Mouse (Mus musculus) intestine, embryonic 14.5 days (tissue): Measurements from ENCODE around the gene Tmem39a. TPM values are rescaled to one million over a fixed set of nuclear protein-coding genes. Genes with fewer than 3 reads are reported as not detected.

Experiments
- ATAC-seq: fragments of 200-750 bp; cut with Nextera tagmentation; replicated peaks from 2 replicates; pipeline ENCODE4 v1.8.0; 2017; ENCODE audit warnings: low read depth, moderate number of reproducible peaks, moderate TSS enrichment, moderate library complexity; ENCODE audit not compliant: low FRiP score, low TSS enrichment
- DNase-seq: peaks from one replicate; pipeline ENCODE4 v3.0.0-alpha.2; 2018; ENCODE audit warnings: low spot score
- H3K27ac ChIP-seq: fragments of 300-500 bp; sonication (generic); 2 replicates; pipeline ENCODE4 v1.5.1; 2014; ENCODE audit warnings: low read depth, mild to moderate bottlenecking, control low read depth
- H3K27me3 ChIP-seq: fragments of 300-500 bp; sonication (generic); replicated peaks from 2 replicates; pipeline ENCODE4 v1.6.1; 2014; ENCODE audit warnings: low read length, control low read depth; ENCODE audit not compliant: control insufficient read depth, insufficient read depth
- H3K36me3 ChIP-seq: fragments of 300-500 bp; sonication (generic); 2 replicates; pipeline ENCODE4 v1.6.1; 2014; ENCODE audit warnings: low read length, control low read depth; ENCODE audit not compliant: control insufficient read depth, insufficient read depth
- H3K4me1 ChIP-seq: fragments of 300-500 bp; sonication (generic); replicated peaks from 2 replicates; pipeline ENCODE4 v1.6.1; 2014; ENCODE audit warnings: low read length, control low read depth, mixed read lengths; ENCODE audit not compliant: control insufficient read depth, insufficient read depth
- H3K4me2 ChIP-seq: fragments of 300-500 bp; sonication (generic); 2 replicates; pipeline ENCODE4 v1.6.1; 2014; ENCODE audit warnings: low read length
- H3K4me3 ChIP-seq: fragments of 300-500 bp; sonication (generic); 2 replicates; pipeline ENCODE4 v1.5.1; 2014; ENCODE audit warnings: low read depth, low read length, control low read depth, mixed read lengths
- H3K9ac ChIP-seq: fragments of 300-500 bp; sonication (generic); 2 replicates; pipeline ENCODE4 v1.6.1; 2014; ENCODE audit warnings: mild to moderate bottlenecking, low read length
- H3K9me3 ChIP-seq: fragments of 300-500 bp; sonication (generic); 2 replicates; pipeline ENCODE4 v1.6.1; 2016; ENCODE audit warnings: low read length, control low read depth; ENCODE audit not compliant: control insufficient read depth
- whole genome bisulfite sequencing: fragments of 180-500 bp; shearing (Covaris S2); extraction: QIAGEN DNeasy Blood & Tissue Kit; methylation state at CpG from one replicate; pipeline ENCODE4 v1.1.7; 2014; 5-methylcytosine and 5-hydroxymethylcytosine counted together
- polyA plus RNA-seq: library from polyadenylated mRNA; unstranded; fragments of >200 nt; fragmentation: Nextera tagmentation; extraction: Ambion mirVana; gene quantifications from 2 replicates; pipeline ENCODE4 v1.2.1, GENCODE M21; 2014

Gene Tmem39a
- polyA plus RNA-seq, 1 experiment from 2014 or later = 97.9 TPM

DNA sequence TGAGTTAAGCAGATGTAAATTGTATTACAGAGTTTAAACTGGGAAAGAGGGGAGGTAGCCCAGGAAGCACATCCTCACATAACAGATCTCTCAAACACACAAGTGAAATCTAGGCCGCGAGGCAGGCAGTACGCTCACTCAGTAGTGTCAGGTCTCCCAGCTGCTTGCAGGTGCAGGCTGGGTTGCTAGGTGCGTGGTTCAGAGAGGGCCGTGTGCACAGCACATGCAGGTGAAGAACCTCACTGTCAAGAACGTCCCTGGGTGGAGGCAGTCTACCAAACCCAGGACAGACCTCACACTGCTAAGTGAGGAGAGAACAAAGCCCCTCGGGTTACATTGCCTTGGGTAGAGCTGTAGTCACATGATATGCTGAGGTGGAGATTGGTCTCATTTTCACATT, 26.3 kb downstream of the Tmem39a start:
- DNase-seq (no peak), ATAC-seq (no peak)
- H3K4me3 ChIP-seq = no peak overlapping the region
- H3K27me3 ChIP-seq = no peaks in the 10 kb centered on the region
- no peak overlapping the region for H3K27ac ChIP-seq
- no peak overlapping the region for H3K4me2 ChIP-seq
- WGBS = 90% methylated on average over 7 of the region's 7 CpGs
- no peak overlapping the region for H3K9ac ChIP-seq
- H3K36me3 ChIP-seq = peaks cover 89% of the 10 kb centered on the region
- H3K9me3 ChIP-seq = no peaks in the 10 kb centered on the region
- H3K4me1 ChIP-seq = no peaks in the 10 kb centered on the region

DNA sequence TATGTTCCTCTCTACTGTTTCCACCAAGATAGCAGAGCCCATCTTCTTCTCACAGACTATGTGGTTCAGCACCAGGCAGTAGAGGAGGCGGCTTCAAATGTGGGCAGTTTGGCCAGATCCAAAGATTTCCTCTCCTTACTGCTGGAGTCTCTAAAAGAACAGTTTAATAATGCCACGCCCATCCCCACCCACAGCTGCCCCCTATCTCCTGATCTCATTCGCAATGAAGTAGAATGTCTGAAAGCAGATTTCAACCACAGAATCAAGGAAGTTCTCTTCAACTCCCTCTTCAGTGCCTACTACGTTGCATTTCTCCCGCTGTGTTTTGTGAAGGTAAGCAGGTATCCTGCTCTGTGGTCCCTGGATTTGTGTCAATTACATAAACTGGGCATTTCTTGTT, 26.7 kb downstream of the Tmem39a start:
- Histone ChIP-seq H3K9me3 (no peaks in the 10 kb centered on the region), H3K4me3 (no peak overlapping the region), H3K27ac (no peak overlapping the region), H3K27me3 (no peaks in the 10 kb centered on the region), H3K4me2 (no peak overlapping the region), H3K9ac (no peak overlapping the region), H3K4me1 (no peaks in the 10 kb centered on the region), H3K36me3 (peaks cover 86% of the 10 kb centered on the region)
- 92% methylated on average over 5 of the region's 5 CpGs for WGBS
- ATAC-seq (no peak), DNase-seq (no peak)

DNA sequence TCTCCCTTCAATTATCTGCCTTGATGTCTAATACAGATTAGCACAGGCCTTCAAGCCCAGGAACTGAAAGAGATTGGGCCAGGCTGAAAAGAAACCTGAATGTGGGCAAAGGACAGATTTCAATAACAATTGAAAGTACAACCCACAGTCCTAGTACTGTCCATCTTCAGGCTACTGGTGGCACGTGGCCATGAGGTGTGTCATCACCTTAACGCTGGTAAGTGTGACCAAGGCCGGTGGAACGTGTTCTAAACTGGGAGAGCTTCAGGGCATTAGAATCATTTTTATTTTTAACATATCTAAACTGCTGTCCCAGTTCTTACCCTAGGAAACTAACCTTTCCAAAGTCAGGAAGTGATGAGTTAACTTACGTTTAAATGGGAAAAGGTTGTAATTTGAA, 28.7 kb downstream of the Tmem39a start:
- no peak for DNase-seq
- no peak overlapping the region for H3K4me2 ChIP-seq
- 93% methylated on average over 5 of the region's 5 CpGs for WGBS
- no peak for ATAC-seq
- H3K4me1 ChIP-seq = no peaks in the 10 kb centered on the region
- H3K27me3 ChIP-seq = no peaks in the 10 kb centered on the region
- H3K4me3 ChIP-seq = no peak overlapping the region
- no peak overlapping the region for H3K27ac ChIP-seq
- H3K36me3 ChIP-seq = peaks cover 93% of the 10 kb centered on the region
- no peaks in the 10 kb centered on the region for H3K9me3 ChIP-seq
- no peak overlapping the region for H3K9ac ChIP-seq

DNA sequence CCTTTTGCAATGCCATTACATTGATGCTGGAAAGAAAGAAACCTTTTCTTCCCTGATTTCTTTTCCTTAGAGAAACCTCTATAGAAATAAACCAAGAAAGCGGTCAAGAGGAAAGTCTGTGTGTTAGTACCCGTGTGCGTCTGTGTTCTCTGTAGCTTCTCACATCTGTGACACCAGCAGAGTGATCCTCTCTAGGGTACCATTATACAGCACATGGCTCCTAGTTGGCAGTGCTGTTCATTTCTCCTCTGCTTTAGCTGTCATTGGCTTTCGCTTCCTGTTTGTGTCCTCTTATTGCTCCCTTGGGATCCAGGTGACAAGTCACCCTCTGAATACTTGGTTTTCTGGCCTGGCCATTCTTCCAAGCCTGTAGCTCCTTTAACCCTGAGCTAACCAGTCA, 29.1 kb downstream of the Tmem39a start:
- no peaks in the 10 kb centered on the region for H3K9me3 ChIP-seq
- DNase-seq = no peak
- H3K4me3 ChIP-seq = no peak overlapping the region
- no peak for ATAC-seq
- H3K4me2 ChIP-seq = no peak overlapping the region
- H3K27me3 ChIP-seq = no peaks in the 10 kb centered on the region
- H3K9ac ChIP-seq = no peak overlapping the region
- H3K27ac ChIP-seq = no peak overlapping the region
- WGBS = 93% methylated on average over 4 of the region's 4 CpGs
- no peaks in the 10 kb centered on the region for H3K4me1 ChIP-seq
- peaks cover 93% of the 10 kb centered on the region for H3K36me3 ChIP-seq

DNA sequence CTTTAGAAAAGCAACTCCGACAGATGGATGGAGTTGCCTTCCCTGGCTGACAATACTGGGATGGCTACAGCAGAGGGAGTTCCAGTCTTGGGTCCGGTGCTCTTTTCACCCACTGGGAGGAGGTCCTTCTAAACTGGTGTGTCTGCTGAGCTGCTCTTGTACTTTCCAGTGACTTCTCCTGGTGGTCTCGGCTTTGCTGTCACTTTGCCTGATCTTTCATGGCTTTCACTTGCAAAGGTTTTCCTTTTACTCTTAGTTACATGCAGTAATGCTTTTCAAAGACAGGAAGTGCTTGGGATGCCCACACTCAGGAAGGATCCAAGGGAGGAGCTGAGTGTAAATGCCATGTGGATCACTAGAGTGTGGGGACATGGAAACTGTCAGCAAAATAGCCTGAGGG, 33.0 kb downstream of the Tmem39a start:
- Histone ChIP-seq H3K27me3 (no peaks in the 10 kb centered on the region), H3K36me3 (peaks cover 59% of the 10 kb centered on the region)
- 86% methylated on average over 3 of the region's 3 CpGs for WGBS

DNA sequence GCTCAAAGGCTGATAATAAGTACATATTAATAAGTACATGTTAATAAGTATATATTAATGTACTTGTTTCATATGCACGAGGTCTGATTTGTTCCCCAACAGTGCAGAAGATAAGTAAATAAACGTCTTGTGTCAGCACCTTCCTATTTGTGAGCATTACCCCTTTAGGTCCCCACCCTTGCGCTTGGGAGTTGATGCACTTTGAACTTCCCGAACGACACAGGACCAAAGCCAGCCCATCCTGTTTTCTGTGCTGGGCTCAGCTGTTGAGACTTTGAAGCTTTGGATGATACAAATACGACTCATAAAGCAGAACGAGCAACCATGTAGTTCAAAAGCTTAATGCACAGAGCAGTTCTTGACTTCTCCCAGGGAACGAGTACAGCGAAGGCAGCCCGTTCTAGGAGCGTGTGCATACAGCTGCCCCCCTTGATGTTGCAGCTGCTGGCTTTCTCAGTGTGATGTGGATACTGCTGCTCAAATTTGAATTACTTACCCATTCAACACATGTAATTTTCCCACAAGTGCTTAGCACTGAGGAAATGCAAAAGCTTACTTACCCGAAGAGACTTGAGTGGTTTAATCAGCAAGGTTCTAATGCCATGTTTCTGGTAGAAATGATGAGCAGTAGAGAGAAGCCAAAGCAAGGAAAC, 33.7 kb downstream of the Tmem39a start:
- Histone ChIP-seq H3K27me3 (no peaks in the 10 kb centered on the region), H3K9me3 (no peaks in the 10 kb centered on the region), H3K36me3 (peaks cover 52% of the 10 kb centered on the region), H3K27ac (no peak overlapping the region), H3K4me1 (no peaks in the 10 kb centered on the region), H3K4me3 (no peak overlapping the region), H3K9ac (no peak overlapping the region), H3K4me2 (no peak overlapping the region)
- DNase-seq = no peak
- no peak for ATAC-seq
- 87% methylated on average over 12 of the region's 12 CpGs for WGBS

More for the DNA sequence above, 33.0 kb downstream of the Tmem39a start:
- Histone ChIP-seq H3K4me2 (no peak overlapping the region), H3K4me1 (no peaks in the 10 kb centered on the region), H3K9ac (no peak overlapping the region), H3K9me3 (no peaks in the 10 kb centered on the region), H3K27ac (no peak overlapping the region), H3K4me3 (no peak overlapping the region)
- DNase-seq (no peak), ATAC-seq (no peak)

DNA sequence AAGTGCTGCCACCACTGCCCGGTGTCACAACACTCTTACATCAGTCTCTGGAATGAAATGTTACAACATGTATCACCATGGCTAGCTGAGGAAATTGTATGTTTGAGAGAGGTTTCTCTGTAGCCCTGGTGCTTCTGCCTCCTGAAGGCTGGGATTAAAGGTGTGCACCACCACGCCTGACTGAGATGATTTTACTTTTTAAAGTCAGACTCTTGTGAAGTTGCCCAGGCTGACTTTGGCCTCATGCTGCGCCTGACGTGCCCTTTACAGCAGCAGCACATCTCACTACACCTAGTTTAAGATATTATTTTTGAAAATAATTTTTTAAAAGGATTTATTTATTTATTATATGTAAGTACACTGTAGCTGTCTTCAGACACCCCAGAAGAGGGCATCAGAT, 34.4 kb downstream of the Tmem39a start:
- H3K4me3 ChIP-seq = no peak overlapping the region
- no peak overlapping the region for H3K4me2 ChIP-seq
- no peaks in the 10 kb centered on the region for H3K27me3 ChIP-seq
- peaks cover 44% of the 10 kb centered on the region for H3K36me3 ChIP-seq
- H3K9me3 ChIP-seq = no peaks in the 10 kb centered on the region
- H3K4me1 ChIP-seq = no peaks in the 10 kb centered on the region
- WGBS = 95% methylated on average over 4 of the region's 4 CpGs
- DNase-seq (no peak), ATAC-seq (no peak)
- no peak overlapping the region for H3K9ac ChIP-seq
- H3K27ac ChIP-seq = no peak overlapping the region

DNA sequence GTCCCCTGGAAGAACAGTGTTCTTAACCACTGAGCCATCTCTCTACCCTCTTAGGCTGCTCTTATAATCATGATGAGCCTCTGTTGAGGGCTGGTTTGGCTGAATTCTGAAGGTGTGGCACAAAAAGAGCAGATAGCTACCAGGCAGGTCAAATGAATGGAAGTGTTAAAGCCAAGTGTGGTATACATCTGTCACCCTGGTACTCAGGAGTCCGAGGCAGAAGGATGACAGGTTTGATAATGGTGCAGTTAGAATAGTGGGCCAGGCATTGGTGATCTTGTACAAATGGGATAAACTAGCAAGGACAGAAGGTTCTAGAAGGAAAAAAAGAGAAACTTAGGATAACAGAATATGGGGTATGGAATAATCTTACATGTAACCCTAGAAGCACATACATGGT, 35.9 kb downstream of the Tmem39a start:
- Histone ChIP-seq H3K9ac (no peak overlapping the region), H3K36me3 (peaks cover 29% of the 10 kb centered on the region), H3K9me3 (no peaks in the 10 kb centered on the region), H3K4me3 (no peak overlapping the region), H3K4me2 (no peak overlapping the region), H3K27ac (no peak overlapping the region), H3K27me3 (no peaks in the 10 kb centered on the region), H3K4me1 (no peaks in the 10 kb centered on the region)
- DNase-seq = no peak
- ATAC-seq = no peak
- 84% methylated on average over 1 of the region's 1 CpGs for WGBS

DNA sequence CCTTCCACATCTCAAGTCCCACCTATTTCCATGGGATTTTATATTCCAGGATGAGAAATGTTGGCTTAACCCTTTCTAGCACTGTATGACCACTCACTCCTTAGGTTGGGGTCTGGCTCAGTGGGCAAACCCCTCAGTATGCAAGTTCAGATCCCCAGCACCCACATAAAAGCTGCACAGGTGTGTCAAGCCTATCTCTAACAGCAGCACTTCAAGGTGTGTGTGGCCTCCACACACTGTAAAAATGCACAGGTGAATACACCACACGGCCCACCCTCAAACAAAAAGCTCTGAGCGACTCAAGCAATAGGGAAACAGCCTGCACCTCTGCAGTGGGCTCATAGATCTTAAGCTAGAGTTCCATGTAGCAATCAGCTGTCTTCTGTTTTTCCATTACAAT, 37.6 kb downstream of the Tmem39a start:
- no peaks in the 10 kb centered on the region for H3K4me1 ChIP-seq
- peaks cover 24% of the 10 kb centered on the region for H3K36me3 ChIP-seq
- 86% methylated on average over 2 of the region's 2 CpGs for WGBS
- H3K27ac ChIP-seq = no peak overlapping the region
- H3K4me3 ChIP-seq = no peak overlapping the region
- H3K4me2 ChIP-seq = no peak overlapping the region
- no peak overlapping the region for H3K9ac ChIP-seq
- no peaks in the 10 kb centered on the region for H3K9me3 ChIP-seq
- no peak for DNase-seq
- ATAC-seq = no peak
- no peaks in the 10 kb centered on the region for H3K27me3 ChIP-seq
